Mouse (Mus musculus) midbrain, embryonic 11.5 days (tissue): ENCODE results near the gene Ltb4r2. TPM values are rescaled to one million over a fixed set of nuclear protein-coding genes. Genes with fewer than 3 reads are reported as not detected.
A peak's percentile ranks its signal among the peaks of the same experiment; 100 is the strongest.

Experiments used
- ATAC-seq: fragments of 200-750 bp; cut with Nextera tagmentation; 2 replicates; pipeline ENCODE4 v1.8.0; 2017; ENCODE audit warnings: moderate TSS enrichment, moderate library complexity; ENCODE audit not compliant: low FRiP score
- DNase-seq: peaks from one replicate; pipeline ENCODE4 v3.0.0; 2015; ENCODE audit warnings: low spot score; ENCODE audit errors: missing footprints
- H3K27ac ChIP-seq: fragments of 300-500 bp; sonication (generic); 2 replicates; pipeline ENCODE4 v1.5.1; 2014; ENCODE audit warnings: low read depth, low read length
- H3K27me3 ChIP-seq: fragments of 300-500 bp; sonication (generic); 2 replicates; pipeline ENCODE4 v1.6.1; 2014; ENCODE audit warnings: mild to moderate bottlenecking, low read length, moderate library complexity, mixed read lengths; ENCODE audit not compliant: control insufficient read depth, insufficient read depth
- H3K36me3 ChIP-seq: fragments of 300-500 bp; sonication (generic); 2 replicates; pipeline ENCODE4 v1.6.1; 2014; ENCODE audit warnings: mild to moderate bottlenecking, low read length, moderate library complexity, mixed read lengths; ENCODE audit not compliant: control insufficient read depth, insufficient read depth
- H3K4me1 ChIP-seq: fragments of 300-500 bp; sonication (generic); 2 replicates; pipeline ENCODE4 v1.6.1; 2014; ENCODE audit warnings: low read length; ENCODE audit not compliant: control insufficient read depth, insufficient read depth
- H3K4me2 ChIP-seq: fragments of 300-500 bp; sonication (generic); 2 replicates; pipeline ENCODE4 v1.6.1; 2014; ENCODE audit warnings: mild to moderate bottlenecking, moderate library complexity
- H3K4me3 ChIP-seq: fragments of 300-500 bp; sonication (generic); 2 replicates; pipeline ENCODE4 v1.5.1; 2014; ENCODE audit warnings: low read depth, low read length
- H3K9ac ChIP-seq: fragments of 300-500 bp; sonication (generic); 2 replicates; pipeline ENCODE4 v1.6.1; 2014; ENCODE audit warnings: low read length
- H3K9me3 ChIP-seq: fragments of 300-500 bp; sonication (generic); 2 replicates; pipeline ENCODE4 v1.6.1; 2016; ENCODE audit warnings: low read length; ENCODE audit not compliant: control insufficient read depth
- WGBS: fragments of 180-500 bp; shearing (Covaris S2); extraction: QIAGEN DNeasy Blood & Tissue Kit; methylation state at CpG from one replicate; pipeline ENCODE4 v1.1.7; 2014; 5-methylcytosine and 5-hydroxymethylcytosine counted together
- polyA plus RNA-seq: library from polyadenylated mRNA; unstranded; fragments of >200 nt; fragmentation: Nextera tagmentation; extraction: Ambion mirVana; gene quantifications from 2 replicates; pipeline ENCODE4 v1.2.1, GENCODE M21; 2014

The Ltb4r2 gene
- polyA plus RNA-seq, 1 experiment from 2014 or later = 0.12 TPM

DNA sequence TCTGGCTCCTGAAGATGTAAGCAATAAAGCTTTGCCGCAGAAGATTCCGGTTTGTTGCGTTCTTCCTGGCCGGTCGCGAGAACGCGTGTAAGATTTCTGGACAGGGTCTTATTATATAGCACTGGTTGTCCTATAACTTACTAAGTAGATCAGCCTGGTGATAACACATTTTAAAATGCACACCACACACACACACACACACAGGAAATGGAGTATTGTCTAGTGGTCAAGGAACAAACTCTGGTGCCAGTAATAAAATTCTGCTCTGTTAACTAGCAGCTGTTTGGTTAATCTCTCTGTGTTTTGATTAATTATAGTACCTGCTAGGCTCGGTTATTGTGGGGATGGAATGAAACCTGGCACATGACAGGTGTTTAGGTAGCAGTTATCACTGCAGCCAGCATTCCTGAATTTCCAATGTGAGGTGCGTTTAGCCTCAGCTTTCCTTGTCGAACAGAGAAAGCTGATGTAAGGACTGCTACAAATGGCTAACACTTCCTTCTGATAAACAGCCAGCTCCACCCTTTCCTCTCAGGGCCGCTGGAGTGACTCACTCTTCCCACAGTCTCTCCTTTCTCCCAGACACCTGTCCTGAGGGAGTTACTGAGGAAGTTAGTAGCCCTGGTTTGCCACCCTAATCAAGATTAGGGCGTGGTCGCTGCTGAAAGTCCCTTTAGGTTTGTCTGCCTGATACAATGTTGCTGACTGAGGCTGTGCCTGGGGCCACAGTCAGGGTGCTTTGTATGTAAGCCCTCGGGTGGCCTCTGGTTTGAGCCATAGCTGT is 34.3 kb downstream of the Ltb4r2 start:
- Histone ChIP-seq H3K27ac (no peak overlapping the region), H3K9ac (no peak overlapping the region), H3K36me3 (no peaks in the 10 kb centered on the region), H3K27me3 (no peaks in the 10 kb centered on the region), H3K4me2 (no peak overlapping the region), H3K9me3 (no peaks in the 10 kb centered on the region), H3K4me1 (no peaks in the 10 kb centered on the region), H3K4me3 (no peak overlapping the region)
- peak; percentile 59 for DNase-seq
- 88% methylated on average over 15 of the region's 15 CpGs for WGBS
- no peak for ATAC-seq

Other genes starting within 250 kb of the Ltb4r2 start
- not detected in 2 replicates for gene Nrl, start 236.4 kb upstream of the Ltb4r2 start, polyA plus RNA-seq
- gene Pck2, start 221.2 kb upstream of the Ltb4r2 start, polyA plus RNA-seq = 10.0 and 10.7 TPM in 2 replicates
- gene Dcaf11, start 201.4 kb upstream of the Ltb4r2 start, polyA plus RNA-seq = 76.4 and 85.4 TPM in 2 replicates
- gene A730061H03Rik, start 201.0 kb upstream of the Ltb4r2 start, polyA plus RNA-seq = 0.92 TPM in 1 of 2 replicates, not detected in the other
- not detected in 2 replicates for gene Fitm1, start 185.8 kb upstream of the Ltb4r2 start, polyA plus RNA-seq
- gene Psme1, start 183.3 kb upstream of the Ltb4r2 start, polyA plus RNA-seq = 111 and 114 TPM in 2 replicates
- gene Emc9, start 176.1 kb upstream of the Ltb4r2 start, polyA plus RNA-seq = 8.1 and 8.4 TPM in 2 replicates
- 189 and 202 TPM in 2 replicates for gene Psme2, start 170.3 kb upstream of the Ltb4r2 start, polyA plus RNA-seq
- 8.2 and 9.8 TPM in 2 replicates for gene Rnf31, start 169.7 kb upstream of the Ltb4r2 start, polyA plus RNA-seq
- gene Irf9, start 157.9 kb upstream of the Ltb4r2 start, polyA plus RNA-seq = 5.8 and 6.3 TPM in 2 replicates
- gene Rec8, start 143.4 kb upstream of the Ltb4r2 start, polyA plus RNA-seq = 2.6 and 3.5 TPM in 2 replicates
- gene Ipo4, start 125.5 kb upstream of the Ltb4r2 start, polyA plus RNA-seq = 69.3 and 80.6 TPM in 2 replicates
- gene Gm49378, start 123.5 kb upstream of the Ltb4r2 start, polyA plus RNA-seq = 1.8 and 2.6 TPM in 2 replicates
- gene Tm9sf1, start 117.6 kb upstream of the Ltb4r2 start, polyA plus RNA-seq = 56.6 and 58.1 TPM in 2 replicates
- 0.87 and 1.1 TPM in 2 replicates for gene Tssk4, start 111.2 kb upstream of the Ltb4r2 start, polyA plus RNA-seq
- 61.9 and 66.2 TPM in 2 replicates for gene Mdp1, start 100.9 kb upstream of the Ltb4r2 start, polyA plus RNA-seq
- gene Gmpr2, start 89.5 kb upstream of the Ltb4r2 start, polyA plus RNA-seq = 55.4 and 61.8 TPM in 2 replicates
- 595 and 615 TPM in 2 replicates for gene Nedd8, start 89.3 kb upstream of the Ltb4r2 start, polyA plus RNA-seq
- 62.6 and 64.4 TPM in 2 replicates for gene Tinf2, start 79.6 kb upstream of the Ltb4r2 start, polyA plus RNA-seq
- gene Tgm1, start 47.5 kb upstream of the Ltb4r2 start, polyA plus RNA-seq = 0.27 and 0.59 TPM in 2 replicates
- 22.0 TPM in 2 replicates for gene Rabggta, start 39.2 kb upstream of the Ltb4r2 start, polyA plus RNA-seq
- gene Dhrs1, start 15.7 kb upstream of the Ltb4r2 start, polyA plus RNA-seq = 69.5 and 70.5 TPM in 2 replicates
- 46.2 and 47.4 TPM in 2 replicates for gene Nop9, start 15.7 kb upstream of the Ltb4r2 start, polyA plus RNA-seq
- 0.18 and 0.22 TPM in 2 replicates for gene Cideb, start 3.0 kb upstream of the Ltb4r2 start, polyA plus RNA-seq
- gene Ltb4r1, start 4.5 kb downstream of the Ltb4r2 start, polyA plus RNA-seq = not detected in 2 replicates
- gene Adcy4, start 22.7 kb downstream of the Ltb4r2 start, polyA plus RNA-seq = 4.9 and 5.8 TPM in 2 replicates
- 4.0 and 4.5 TPM in 2 replicates for gene Ripk3, start 27.4 kb downstream of the Ltb4r2 start, polyA plus RNA-seq
- 9.9 and 11.5 TPM in 2 replicates for gene Nfatc4, start 61.7 kb downstream of the Ltb4r2 start, polyA plus RNA-seq
- 10.7 and 12.0 TPM in 2 replicates for gene Nynrin, start 92.6 kb downstream of the Ltb4r2 start, polyA plus RNA-seq
- gene Cbln3, start 123.0 kb downstream of the Ltb4r2 start, polyA plus RNA-seq = 0.03 and 0.23 TPM in 2 replicates
- 8.5 and 8.7 TPM in 2 replicates for gene Khnyn, start 123.5 kb downstream of the Ltb4r2 start, polyA plus RNA-seq
- 25.0 and 27.8 TPM in 2 replicates for gene Sdr39u1, start 138.9 kb downstream of the Ltb4r2 start, polyA plus RNA-seq
- gene Cma1, start 183.2 kb downstream of the Ltb4r2 start, polyA plus RNA-seq = not detected in 2 replicates
- gene Cma2, start 189.6 kb downstream of the Ltb4r2 start, polyA plus RNA-seq = not detected in 2 replicates